Mouse (Mus musculus): ENCODE results near the gene Tmem268.

Tmem268 gene

GRCm38 (mm10) chr4:63554616-63555015, 4.0 kb upstream of the Tmem268 start:
- DNase-seq (ENCODE audit: low read depth in 2 of 2, low spot score in 2 of 2) = no peak

- no peak for DNase-seq (ENCODE audit: low read depth in 2 of 2, low spot score in 2 of 2)
Measured at GRCm38 (mm10) chr4:63555111-63555510, 3.5 kb upstream of the Tmem268 start.

- DNase-seq (ENCODE audit: low read depth in 2 of 2, low spot score in 2 of 2) = no peak
Measured at GRCm38 (mm10) chr4:63556665-63557064, 1.9 kb upstream of the Tmem268 start.

GRCm38 (mm10) chr4:63557124-63558059, 1.2 kb upstream of the Tmem268 start:
- DNase-seq (ENCODE audit: low read depth in 2 of 2, low spot score in 2 of 2) = no peak

- no peak for DNase-seq (ENCODE audit: low read depth in 2 of 2, low spot score in 2 of 2)
Measured at GRCm38 (mm10) chr4:63559127-63559697, 631 bp downstream of the Tmem268 start.

GRCm38 (mm10) chr4:63560079-63560478, 1.5 kb downstream of the Tmem268 start:
- DNase-seq (ENCODE audit: low read depth in 2 of 2, low spot score in 2 of 2) = no peak

- DNase-seq (ENCODE audit: low read depth in 2 of 2, low spot score in 2 of 2) = peak in 1 of 2 experiments; percentile 40
Measured at GRCm38 (mm10) chr4:63561861-63562675, 3.5 kb downstream of the Tmem268 start.

- no peak for DNase-seq (ENCODE audit: low read depth in 2 of 2, low spot score in 2 of 2)
Measured at GRCm38 (mm10) chr4:63562742-63563141, 4.2 kb downstream of the Tmem268 start.

GRCm38 (mm10) chr4:63567712-63568390, 9.3 kb downstream of the Tmem268 start:
- DNase-seq (ENCODE audit: low read depth in 2 of 2, low spot score in 2 of 2) = no peak

- no peak for DNase-seq (ENCODE audit: low read depth in 2 of 2, low spot score in 2 of 2)
Measured at GRCm38 (mm10) chr4:63569322-63569721, 10.7 kb downstream of the Tmem268 start.

- DNase-seq (ENCODE audit: low read depth in 2 of 2, low spot score in 2 of 2) = no peak
Measured at GRCm38 (mm10) chr4:63570208-63570781, 11.7 kb downstream of the Tmem268 start.

- no peak for DNase-seq (ENCODE audit: low read depth in 2 of 2, low spot score in 2 of 2)
Measured at GRCm38 (mm10) chr4:63572621-63573020, 14.0 kb downstream of the Tmem268 start.

GRCm38 (mm10) chr4:63579649-63580048, 21.1 kb downstream of the Tmem268 start:
- no peak for DNase-seq (ENCODE audit: low read depth in 2 of 2, low spot score in 2 of 2)

GRCm38 (mm10) chr4:63580078-63580477, 21.5 kb downstream of the Tmem268 start:
- DNase-seq (ENCODE audit: low read depth in 2 of 2, low spot score in 2 of 2) = no peak

- no peak for DNase-seq (ENCODE audit: low read depth in 2 of 2, low spot score in 2 of 2)
Measured at GRCm38 (mm10) chr4:63582580-63582979, 24.0 kb downstream of the Tmem268 start.

- no peak for DNase-seq (ENCODE audit: low read depth in 2 of 2, low spot score in 2 of 2)
Measured at GRCm38 (mm10) chr4:63585216-63585615, 26.6 kb downstream of the Tmem268 start.

- no peak for DNase-seq (ENCODE audit: low read depth in 2 of 2, low spot score in 2 of 2)
Measured at GRCm38 (mm10) chr4:63586240-63586639, 27.7 kb downstream of the Tmem268 start.

GRCm38 (mm10) chr4:63589987-63590386, 31.4 kb downstream of the Tmem268 start:
- DNase-seq (ENCODE audit: low read depth in 2 of 2, low spot score in 2 of 2) = no peak

- no peak for DNase-seq (ENCODE audit: low read depth in 2 of 2, low spot score in 2 of 2)
Measured at GRCm38 (mm10) chr4:63590538-63590937, 32.0 kb downstream of the Tmem268 start.

GRCm38 (mm10) chr4:63594459-63595110, 36.0 kb downstream of the Tmem268 start:
- DNase-seq (ENCODE audit: low read depth in 2 of 2, low spot score in 2 of 2) = no peak

Data from CD8-positive naive resting alpha-beta T cell, adult 2 months (primary cell).